Mouse (Mus musculus) adrenal gland, adult 2 months (tissue): Measurements from ENCODE around the gene Cfap44. TPM values are rescaled to one million over a fixed set of nuclear protein-coding genes. Genes with fewer than 3 reads are reported as not detected.
"Not testable (repeated sequence)": the region's sequence is repeated elsewhere in the genome, so short reads cannot be mapped to it uniquely, and the experiment has no call there.

Experiments used
- DNase-seq: peaks from one replicate; pipeline ENCODE4 v3.0.0; 2021
- polyA plus RNA-seq: library from polyadenylated mRNA; depleted of rRNA; stranded (reverse); fragments of >200 nt; gene quantifications from 2 replicates; pipeline ENCODE4 v1.2.3, GENCODE M21; 2012
- total RNA-seq, 2 experiments: library from RNA; stranded (reverse); gene quantifications; 2 replicates each; pipeline ENCODE4 v1.2.3; 2021

Cfap44 gene
- total and polyA plus RNA-seq, 3 experiments = 0.28 to 0.58 (median 0.47) TPM

GRCm38 (mm10) chr16:44430021-44430420, 35.4 kb downstream of the Cfap44 start:
- no peak for DNase-seq

DNA sequence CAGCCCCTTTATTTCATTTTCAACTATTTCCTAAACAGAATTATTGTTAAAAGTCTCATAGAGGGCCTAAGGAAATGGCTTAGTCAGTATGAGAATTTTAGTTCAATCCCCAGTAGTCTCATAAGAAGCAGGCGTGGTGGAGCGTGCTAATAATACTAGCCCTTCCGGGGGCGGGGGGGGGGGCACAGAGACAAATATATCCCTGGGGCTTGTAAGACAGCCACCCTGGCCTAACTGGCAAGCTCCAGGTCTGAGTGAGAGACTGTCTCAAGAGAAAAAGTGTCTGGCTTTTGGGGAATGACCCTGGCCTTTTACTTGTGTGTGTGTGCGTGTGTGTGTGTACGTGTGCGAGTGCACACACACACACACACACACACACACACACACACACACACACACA, 40.3 kb downstream of the Cfap44 start:
- DNase-seq = no peak

GRCm38 (mm10) chr16:44435481-44435880, 40.9 kb downstream of the Cfap44 start:
- DNase-seq = no peak

- DNase-seq = not testable (repeated sequence)
These were observed 47.3 kb downstream of the Cfap44 start for GRCm38 (mm10) chr16:44441913-44442312.

- no peak for DNase-seq
These were observed 63.3 kb downstream of the Cfap44 start for GRCm38 (mm10) chr16:44457858-44458257.

DNA sequence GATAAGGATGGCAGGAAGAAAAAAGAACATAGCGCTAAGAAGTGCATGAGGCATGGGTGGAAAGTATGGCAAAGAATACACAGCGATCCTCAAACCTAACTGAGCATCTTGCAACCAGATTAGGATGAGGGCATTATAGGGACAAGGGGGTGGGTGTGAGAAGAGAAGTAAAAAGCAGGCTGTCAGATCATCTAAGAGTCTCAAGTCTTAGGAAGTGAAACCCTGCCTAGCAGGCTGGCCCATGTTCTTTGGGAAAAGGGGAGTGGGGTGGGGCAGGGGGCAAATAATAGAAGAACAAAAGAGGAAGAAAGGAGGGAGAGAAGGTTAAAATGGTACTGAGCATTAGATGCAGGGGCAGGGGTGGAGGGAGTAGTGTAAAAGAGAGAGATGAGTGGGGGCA, 64.2 kb downstream of the Cfap44 start:
- DNase-seq = no peak

GRCm38 (mm10) chr16:44460922-44461321, 66.3 kb downstream of the Cfap44 start:
- no peak for DNase-seq

GRCm38 (mm10) chr16:44475281-44475680, 80.7 kb downstream of the Cfap44 start:
- DNase-seq = no peak

DNA sequence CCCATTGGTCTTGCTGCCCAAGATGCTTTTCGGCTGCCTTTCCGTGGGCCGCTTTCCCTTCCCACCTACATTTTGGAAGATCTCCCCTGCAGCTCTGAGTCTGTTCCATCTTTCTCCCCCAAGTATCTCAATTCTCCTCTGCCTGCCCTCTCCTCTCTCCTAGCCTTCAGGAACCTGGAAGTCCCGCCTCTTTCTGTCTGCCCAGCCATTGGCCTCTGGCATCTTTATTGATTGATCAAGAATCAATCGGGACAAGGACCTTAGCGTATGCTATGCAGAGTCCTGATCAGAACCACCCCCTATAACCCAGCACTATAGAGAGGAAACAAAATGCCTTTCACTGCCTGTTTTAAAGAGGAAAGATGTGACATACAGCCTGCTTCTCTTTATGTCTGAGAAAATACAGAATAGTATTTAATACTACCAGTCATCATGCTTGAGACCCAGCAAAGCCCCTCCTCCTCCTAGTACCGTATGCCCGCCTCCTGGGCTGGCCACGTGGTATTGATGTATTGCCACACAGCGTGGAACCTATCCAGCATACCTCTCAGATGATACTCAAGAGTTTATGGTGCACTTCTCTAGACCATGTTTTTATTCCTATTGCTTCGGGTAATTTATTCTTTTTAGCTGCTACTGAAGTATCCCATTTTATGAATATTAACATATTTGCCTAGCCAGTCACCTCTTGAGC, 81.2 kb downstream of the Cfap44 start:
- DNase-seq = no peak

- no peak for DNase-seq
These were observed 84.2 kb downstream of the Cfap44 start for GRCm38 (mm10) chr16:44478767-44479166.

DNA sequence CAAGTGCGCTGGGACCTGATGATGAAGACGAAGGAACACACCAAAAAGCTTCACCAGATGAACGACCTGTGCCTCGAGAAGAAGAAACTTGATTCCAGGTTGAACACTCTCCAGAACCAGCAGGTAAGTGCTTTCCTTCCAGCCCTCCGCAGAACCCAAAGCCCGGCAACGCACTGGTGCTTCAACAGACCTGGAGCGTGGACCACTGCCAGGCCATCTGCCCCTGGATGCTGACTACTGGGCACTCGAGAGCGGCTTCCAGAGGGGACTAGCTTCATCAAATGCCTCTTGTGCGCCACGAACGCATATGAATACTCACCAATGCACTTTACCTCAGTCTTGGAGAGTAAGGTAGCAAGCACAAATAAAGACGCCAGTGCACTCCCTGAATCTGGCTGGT, 85.3 kb downstream of the Cfap44 start:
- DNase-seq = no peak

DNA sequence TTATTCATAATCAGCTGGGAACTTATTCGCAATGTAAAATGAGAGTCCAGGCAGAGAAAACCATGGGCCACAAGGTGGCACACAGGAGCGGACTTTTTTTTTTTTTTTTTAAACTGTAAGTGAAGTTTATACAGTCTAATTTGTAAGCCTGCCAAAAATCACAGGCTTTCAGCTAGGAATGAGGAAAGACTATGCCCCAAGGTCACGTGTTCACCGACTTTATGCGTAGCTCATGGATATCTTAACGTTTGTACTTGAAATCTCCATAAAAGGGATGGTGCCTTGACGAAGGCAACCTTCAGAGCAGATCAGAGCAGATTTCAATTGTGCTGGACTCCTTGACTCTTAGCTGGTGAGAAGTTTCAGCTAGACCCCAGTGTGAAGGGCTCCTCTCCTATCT, 86.0 kb downstream of the Cfap44 start:
- no peak for DNase-seq

GRCm38 (mm10) chr16:44481599-44482593, 87.3 kb downstream of the Cfap44 start:
- DNase-seq = no peak

GRCm38 (mm10) chr16:44484079-44484478, 89.5 kb downstream of the Cfap44 start:
- DNase-seq = peak; percentile 80

GRCm38 (mm10) chr16:44484831-44485230, 90.2 kb downstream of the Cfap44 start:
- DNase-seq = peak; percentile 58

DNA sequence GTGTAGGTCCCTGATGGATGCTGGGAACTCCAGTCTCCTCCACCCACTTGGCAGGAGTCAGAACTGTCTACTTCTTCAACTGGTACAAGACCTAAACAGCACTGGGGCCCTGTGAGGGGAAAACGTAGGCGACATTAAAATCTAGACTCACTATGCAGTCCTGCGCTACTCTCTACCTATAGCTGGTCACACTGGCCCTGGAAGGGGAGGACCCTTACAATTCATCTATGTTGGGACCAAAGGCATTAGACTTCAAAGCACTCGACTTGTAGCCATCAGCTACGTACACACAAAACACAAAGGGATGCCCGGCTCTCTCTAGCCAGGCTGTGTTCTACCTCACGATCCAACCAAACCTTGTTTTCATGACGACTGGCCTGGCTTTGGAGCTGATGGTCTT, 91.1 kb downstream of the Cfap44 start:
- DNase-seq = no peak

DNA sequence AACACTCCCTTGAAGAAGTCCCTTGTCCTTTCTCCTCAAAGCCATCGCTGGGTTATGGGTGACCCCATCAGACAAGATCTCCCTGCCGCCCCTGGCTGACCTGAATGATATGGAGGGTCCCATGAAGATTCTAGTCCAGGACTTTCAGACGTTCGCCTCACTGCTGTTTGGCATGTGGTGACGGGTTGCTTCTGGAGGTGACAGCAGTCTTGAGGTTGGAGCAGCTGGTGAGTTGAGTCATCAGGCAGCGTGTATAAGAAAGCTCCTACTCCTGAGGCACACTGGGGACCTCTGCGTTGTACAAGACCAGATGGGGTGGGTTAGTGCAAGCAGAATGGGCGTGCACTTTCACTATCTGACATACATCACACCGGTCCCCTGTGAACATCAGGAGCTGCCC, 92.0 kb downstream of the Cfap44 start:
- DNase-seq = no peak

GRCm38 (mm10) chr16:44487194-44487593, 92.6 kb downstream of the Cfap44 start:
- no peak for DNase-seq

DNA sequence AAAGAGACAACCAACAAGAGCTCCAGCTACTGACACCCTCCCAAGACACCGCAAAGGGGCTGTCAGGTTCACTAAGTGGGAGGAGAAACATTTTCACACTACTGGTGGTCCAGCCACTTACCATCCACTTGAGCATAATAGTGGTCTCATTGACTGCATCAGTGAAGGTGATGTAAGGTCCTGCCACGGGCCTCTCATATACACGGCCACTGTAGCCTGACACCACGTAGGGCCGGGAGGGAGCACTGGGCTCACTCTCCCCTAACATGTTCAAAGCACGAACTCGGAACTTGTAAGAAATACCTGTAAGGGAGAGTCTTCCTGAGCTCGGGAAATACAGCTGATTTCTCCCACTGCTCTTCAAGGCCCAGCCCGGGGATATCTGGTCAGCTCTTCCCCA, 96.5 kb downstream of the Cfap44 start:
- no peak for DNase-seq

- no peak for DNase-seq
These were observed 97.6 kb downstream of the Cfap44 start for GRCm38 (mm10) chr16:44492151-44492550.

DNA sequence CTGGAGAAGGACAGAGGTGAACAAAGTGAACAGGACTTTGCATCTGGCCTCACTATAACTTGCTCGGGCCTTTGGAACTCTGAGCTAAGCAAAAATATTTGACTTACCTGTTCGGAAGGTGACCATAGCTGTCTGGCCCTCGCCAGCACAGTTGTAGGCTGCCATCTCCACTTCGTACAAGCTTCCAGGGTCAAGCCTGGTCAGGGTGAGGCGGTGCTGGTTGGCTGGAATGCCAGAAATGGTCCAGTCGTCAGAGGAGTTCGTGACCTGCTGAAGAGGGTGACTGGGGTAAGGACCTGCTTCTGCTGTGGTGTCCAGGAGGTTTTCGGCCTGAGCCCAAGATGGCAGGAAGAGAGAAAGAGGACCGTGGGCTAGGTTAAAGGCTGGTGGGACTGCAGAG, 98.1 kb downstream of the Cfap44 start:
- no peak for DNase-seq

DNA sequence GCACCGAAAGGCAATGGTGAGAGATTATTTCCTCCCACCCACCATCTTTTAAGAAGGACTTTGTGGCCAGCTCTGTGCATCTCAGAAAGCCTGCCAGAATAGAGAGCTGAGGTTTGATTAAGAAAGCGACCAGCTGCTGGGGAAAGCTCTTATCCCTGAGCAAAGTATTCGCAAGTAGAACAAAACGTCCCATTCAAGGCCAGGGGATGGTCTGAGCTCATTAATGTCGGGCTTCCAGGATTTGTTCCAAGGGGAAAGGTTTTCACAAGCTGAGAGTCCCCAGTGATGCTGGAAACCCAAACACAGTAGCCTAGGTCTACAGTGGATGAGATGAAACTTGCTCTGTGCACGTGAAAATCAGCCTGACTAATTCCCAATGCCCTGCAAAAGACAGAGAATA, 99.3 kb downstream of the Cfap44 start:
- peak; percentile 55 for DNase-seq

DNA sequence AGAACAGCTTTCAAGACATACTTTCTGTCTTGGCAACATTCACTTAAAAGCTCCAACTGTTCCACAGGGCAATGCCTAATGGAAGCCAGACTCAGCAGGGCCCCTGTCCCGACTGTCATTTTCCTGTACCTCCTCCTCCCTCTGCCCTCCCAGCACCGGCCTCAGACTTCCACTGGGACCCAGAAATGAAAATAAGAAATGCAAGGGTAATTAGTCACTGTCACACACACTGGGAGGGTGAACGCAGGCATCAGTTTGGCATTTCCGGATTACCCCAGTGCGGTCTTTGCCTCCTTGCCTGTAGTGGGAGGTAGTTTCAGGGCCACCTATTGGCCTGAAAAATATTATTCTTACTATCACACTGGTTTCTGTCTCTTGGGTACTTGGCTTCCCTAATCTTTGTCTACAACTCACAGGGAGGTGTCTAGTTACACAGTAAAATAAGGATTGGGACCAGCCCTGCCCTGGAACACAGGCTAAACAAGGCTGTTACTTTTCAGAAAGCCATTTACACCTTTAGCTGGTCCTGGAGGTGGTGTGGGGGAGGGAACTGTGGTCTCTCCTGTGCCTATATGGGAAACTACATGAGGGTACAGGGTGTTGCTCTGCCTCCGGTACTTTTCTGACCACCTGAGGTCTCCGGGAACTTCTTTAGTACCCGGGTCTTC, 100.0 kb downstream of the Cfap44 start:
- DNase-seq = peak; percentile 63
